Mouse (Mus musculus) CD8-positive naive resting alpha-beta T cell, adult 2 months (primary cell): ENCODE measurements around the gene Cacna1d.

Experiments used
- DNase-seq, 2 experiments: peaks; one replicate each; pipeline ENCODE4 v3.0.0; 2022; ENCODE audit warnings: low read depth in 2 of 2, low spot score in 2 of 2

Gene Cacna1d

DNA sequence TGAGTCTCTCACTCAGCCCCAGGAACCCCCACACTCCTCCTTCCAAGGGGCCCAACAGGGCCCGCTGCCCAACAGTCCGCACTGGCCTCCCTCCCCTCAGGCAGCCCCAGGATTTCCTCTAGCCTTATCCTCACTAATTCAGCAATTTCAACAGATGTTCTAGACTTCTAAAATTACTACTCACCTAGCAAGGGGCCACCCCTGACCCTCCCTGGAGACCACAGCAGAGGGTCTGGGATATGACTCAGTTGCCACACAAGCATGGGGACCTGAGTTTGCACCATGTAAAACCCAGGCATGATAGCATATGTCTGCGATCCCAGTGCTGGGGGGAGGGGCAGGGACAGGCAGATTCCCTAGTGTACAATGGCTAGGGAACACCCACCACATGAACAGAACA lies 151.1 kb downstream of the Cacna1d start:
- DNase-seq, result no peak

DNA sequence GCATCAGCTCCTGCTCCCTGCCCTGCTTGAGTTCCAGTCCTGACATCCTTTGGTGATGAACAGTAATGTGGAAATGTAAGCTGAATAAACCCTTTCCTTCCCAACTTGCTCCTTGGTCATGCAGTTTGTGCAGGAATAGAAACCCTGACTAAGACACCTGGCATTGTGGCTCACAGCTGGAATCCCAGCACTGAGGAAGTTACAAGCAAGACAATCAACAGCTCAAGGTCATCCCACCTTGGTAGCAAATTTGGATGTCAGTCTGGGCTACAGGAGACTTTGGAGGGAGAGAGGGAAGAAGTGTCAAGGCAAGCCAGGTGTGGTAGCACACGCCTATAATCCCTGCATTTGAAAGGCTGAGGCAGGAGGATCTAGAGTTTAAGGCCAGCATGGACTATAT lies 159.4 kb downstream of the Cacna1d start:
- DNase-seq, result no peak

DNA sequence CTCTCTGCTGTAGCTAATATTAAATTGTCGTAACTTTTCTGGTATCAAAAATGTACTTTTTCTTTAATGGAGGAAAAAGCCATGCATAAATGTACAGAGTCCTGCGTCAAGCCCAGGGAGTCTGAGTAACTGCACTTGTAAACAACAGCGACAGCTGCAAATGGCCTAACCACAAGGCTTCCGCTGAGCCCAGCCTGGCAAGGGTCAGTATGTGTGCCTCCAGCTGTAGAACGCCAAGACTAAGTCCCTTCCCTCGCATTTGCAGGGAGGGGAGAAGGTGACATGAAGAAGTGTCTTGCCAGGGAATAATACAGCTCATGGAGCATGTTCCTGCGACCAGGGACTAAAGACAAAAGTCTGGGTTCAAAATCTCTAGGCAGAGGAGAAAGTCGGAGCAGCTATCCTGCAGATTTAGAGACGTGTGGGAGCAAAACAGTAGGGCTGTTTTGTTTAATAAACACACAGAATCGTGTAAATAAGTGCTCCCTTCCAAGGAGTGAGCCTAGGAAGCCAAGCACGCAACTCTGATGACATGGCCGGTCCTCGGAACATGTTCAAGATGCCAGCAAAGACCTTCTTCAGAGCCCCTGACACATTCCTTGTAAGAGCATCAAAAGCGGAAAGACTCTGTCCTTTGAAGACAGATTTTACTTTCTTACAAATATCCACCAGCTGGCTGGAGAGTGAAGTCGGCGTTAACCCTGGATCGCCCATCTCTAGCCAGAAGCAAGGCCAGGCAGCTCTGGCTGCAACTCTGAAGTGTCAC lies 160.7 kb downstream of the Cacna1d start:
- no peak for DNase-seq

DNA sequence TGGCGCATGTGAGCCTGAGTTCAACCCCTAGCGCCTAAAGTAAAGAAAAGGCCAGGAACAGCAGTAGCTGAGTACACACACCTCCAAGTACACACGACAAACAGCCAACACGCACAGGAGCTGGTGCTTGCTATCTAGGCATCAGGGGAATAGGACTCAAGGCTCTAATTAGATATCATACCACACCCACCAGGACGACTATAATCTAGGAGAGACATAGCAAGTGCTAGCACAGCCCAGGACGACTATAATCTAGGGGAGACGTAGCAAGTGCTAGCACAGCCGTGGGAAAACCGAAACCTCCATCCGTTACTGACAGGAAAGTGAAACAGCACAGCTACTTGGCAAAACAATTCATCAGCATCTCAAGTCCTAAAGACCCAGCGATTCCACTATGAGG lies 162.1 kb downstream of the Cacna1d start:
- DNase-seq, result no peak

DNA sequence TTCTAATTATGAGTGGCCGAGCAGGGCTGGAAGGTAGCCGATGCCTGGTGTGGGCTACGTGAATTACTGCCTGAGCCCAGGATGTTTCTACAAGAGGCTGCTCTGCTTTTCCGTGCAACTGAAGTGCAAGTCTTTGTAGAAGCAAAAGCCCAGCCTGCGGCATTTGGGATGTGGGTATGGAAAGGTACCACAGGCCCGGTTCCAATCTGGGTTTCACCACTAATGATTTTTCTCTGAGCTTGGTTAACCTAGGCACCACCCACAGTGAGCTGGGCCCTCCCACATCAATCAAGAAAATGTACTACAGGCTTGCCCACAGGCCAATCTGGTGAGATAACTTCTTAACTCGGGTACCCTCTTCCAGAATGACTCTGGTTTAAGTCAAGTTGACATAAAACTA lies 163.8 kb downstream of the Cacna1d start:
- no peak for DNase-seq

DNA sequence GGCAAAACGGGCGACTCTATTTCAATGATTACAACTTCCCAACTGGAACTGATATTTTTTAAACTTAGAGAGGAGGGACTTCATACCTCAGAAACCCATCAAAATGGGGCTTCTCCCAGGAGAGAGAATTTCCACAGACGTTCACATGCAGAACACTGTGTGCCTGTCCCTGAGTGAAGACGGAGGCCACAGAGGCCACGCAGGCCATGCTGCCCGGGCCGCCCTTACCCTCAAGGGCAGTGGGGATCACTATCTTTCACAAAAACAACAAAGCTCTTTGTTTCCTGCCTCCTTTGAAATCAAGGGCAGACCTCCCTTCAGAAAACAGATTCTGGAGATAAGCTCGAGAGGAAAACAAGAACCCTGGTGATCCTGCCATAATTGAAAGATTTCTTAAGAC lies 164.2 kb downstream of the Cacna1d start:
- no peak for DNase-seq

DNA sequence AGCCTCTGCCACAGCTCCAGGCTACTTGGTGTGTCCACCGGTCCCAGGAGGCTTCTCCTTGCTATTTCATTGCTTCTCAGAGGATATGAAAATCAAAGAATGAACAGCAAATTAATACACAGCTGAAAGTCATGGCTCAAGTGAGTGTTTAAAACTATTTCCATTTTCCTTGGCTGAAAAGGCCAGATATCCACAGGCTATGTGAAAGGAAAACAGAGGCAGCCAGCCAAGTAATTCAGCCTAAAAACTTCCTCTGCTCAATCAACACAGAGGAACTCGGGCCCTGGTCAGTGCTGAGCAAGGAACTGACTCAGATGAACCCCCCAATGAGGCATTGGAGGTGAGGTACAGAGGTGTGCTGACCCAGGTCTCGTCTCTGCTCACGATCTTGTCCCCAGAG lies 165.0 kb downstream of the Cacna1d start:
- DNase-seq, result no peak

DNA sequence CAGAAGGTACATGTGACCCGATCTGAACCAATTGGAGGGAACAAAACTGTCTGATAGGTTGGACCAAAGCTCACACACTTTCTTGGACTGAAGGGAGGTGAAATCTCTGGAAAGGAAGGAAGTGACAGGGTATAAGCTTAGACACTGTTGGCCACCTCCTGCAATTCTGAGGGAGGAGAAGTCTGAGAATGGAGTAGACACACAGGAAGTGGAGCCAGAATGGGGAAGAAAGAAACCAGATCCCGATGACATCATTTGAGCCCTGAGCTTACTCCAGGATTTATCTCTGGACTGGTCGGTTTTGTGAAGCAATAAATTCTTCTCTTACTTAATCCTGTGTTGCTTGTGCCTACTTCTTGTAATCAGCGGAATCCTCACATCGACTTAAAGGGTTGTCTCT lies 166.3 kb downstream of the Cacna1d start:
- DNase-seq, result no peak

DNA sequence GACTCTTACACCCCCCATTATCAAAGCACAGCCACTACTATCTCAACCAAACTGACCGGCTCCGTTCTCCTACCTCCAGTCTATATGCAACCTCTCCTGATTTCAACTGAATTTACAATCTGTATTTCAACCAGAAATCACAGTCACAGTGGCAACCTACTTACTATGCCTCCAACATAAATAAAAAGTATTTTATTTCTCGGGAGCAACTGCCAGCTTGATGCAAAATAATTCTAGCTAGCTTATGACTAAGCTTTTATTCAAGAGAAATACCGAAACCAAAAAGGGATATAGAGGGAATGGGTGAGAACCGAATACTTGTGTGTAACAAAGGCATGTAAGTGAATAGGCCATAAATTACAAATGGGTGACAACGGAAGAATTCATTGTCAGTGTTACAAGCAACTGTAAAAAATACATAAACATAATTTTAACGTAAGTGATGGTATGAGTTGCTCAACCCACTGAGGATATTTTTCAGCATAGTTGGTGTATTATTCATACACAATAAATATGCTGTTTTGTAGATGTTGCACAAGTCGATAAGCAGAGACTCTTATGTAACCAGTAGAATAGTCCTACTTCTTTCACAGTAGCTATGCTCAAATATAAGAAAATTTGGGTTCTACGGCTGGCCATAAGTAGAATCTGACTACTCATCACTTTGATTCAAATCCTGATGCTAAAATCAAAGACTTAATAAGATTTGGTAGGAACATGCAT lies 172.4 kb downstream of the Cacna1d start:
- no peak for DNase-seq

DNA sequence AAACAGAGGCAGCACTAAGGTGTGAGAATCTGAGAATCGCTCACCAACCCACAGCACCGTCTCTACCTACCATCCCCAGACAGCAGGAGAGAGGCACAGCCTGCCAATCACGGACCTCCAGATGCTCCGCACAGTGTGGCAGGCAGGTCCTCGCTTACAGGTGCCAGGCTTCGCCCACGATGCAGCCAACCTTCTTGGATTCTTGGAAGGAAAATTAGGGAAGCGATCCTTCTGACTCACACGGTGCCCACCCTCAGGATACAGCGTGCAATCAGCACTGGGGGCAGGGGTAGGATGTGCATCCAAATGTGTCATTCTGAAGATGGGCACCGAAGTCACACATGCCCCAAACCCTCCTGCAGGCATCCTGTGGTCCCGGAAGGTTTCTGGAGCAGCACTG lies 173.0 kb downstream of the Cacna1d start:
- DNase-seq, result no peak

DNA sequence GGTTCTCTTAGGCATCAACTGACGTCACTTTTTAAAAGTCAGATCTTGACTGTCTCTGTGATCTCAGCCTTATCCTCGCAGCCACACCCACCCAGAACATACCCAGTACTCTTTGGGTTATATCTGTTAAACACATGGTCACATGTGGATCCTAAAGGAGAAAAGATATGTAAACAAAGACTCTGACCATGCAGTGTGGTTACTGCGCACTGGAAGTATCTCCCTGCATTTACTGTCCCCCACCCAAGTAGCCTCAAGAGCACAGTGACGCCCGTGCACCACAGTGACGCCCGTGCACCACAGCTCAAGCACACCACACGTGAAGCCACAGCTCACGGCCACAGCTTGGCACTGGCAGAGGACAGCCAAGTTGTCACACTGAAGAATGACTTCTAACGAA lies 173.6 kb downstream of the Cacna1d start:
- DNase-seq, result no peak

DNA sequence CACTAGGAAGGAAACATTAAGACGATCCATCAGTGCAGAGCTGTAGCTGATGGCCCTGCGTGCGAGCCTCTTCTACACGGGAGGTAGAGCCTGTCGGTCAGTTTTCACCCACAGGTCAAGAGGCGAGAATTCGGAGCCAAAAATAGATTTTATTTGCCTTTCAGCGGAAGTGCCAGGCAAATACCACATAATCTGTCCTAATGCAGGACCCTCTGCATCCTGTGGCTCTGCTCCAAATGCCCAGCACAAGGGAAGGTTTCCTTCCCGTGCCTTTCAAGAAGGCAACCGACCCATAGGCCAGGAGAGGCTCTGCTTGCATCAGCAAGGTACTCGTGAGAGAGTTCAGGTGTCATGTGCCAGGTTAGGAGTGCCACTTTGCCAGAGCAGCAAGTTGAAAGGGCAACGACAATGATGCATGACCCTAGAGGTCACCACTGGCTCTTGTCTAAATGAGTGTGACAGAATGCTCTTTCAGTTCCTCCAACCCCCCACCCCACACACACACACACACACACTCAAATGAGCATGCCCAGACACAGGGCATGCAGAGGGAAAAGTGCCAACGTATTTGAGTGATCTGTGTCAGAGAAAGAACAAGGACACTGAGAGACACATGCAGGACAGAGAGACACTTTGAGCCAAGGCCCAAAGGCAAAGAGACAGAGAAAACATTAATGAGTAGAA lies 179.9 kb downstream of the Cacna1d start:
- DNase-seq, result no peak

DNA sequence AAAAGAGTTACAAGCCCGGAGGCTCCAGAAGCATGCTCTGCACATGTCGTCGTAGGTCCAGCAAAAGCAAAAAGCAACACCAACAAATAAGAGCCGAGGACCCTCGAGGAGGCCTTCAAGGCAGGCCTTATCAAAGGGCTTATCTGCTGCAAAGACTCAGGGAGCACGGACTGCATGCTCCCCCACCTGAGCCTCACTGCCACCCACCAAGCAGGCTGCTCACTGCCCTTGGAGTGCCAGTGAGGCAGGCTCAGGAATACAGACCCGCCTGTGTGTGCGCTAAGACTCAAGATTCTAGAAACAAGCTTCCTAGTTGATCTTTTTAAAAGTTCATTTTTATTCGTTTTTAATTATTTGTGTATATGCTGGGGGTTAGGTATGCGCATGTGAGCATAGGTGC lies 181.0 kb downstream of the Cacna1d start:
- no peak for DNase-seq

DNA sequence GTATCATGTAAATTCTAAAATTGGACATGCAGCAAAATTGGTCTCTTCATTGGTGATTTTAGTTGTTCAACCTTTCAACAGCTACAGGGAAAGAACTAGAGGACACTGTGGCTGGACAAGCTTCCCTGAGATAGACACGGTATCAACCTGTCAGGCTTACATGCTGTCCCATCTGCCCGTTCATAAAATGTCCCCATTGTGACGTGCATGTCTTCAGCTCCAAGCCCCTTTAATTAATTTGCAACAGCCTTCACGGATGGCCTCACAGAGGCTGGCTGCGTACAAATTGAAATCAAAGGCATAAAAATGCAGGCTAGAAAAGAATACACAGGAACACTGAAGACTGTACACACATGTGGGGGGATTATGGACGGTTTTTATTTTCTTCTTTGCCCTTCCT lies 185.0 kb downstream of the Cacna1d start:
- no peak for DNase-seq

DNA sequence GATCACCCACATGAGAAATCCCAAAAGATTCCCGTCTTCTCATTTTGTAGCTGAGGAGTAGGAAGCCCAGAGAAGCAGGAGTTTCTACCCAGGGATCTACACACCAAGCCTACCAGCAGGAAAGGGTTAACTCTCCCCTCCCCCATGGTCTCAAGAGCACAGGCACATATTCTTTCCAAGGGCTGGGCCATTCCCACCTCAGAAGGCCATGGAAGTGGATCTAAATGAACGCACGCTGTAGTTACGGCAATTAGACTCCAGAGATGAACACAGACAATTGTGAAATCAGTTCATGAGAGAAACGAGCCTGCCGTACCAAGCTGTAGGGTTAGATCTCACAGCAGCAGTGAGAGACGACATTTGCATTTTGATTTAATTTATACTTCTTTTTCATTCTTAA lies 191.3 kb downstream of the Cacna1d start:
- no peak for DNase-seq

DNA sequence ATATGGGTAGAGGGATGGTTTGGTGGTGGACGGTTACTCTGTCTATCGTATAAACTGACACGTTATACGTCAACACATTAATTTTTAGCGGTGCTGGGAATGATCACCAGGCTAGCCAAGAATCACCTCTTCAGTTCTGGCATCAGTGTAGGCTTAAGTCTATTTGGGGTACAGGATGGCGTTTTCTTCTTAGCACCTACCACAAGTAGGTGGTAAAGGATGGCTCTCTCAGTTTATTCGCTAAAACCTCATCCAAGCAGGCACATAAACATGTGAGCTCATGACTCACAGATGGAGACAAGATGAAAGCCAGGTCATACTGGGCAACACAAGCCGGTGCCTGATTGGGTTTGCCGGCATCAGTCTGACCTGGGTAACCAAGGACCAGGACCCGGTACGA lies 193.8 kb downstream of the Cacna1d start:
- DNase-seq, result no peak

DNA sequence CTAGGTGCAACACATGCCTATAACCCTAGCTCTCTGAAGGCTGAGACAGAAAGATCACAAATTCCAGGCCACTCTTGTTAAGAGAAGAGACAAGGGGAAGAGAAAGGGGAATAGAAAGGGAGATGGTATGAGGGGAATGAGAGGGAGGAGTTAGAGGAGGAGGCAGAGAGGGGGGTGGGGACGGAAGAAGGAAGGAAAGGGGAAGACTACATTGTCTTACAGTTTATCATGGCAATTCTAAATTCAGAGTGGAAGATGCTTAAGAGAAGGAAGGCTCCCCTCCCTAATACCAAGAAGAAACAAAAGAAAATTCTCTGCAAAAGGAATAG lies 199.2 kb downstream of the Cacna1d start:
- DNase-seq, result no peak

DNA sequence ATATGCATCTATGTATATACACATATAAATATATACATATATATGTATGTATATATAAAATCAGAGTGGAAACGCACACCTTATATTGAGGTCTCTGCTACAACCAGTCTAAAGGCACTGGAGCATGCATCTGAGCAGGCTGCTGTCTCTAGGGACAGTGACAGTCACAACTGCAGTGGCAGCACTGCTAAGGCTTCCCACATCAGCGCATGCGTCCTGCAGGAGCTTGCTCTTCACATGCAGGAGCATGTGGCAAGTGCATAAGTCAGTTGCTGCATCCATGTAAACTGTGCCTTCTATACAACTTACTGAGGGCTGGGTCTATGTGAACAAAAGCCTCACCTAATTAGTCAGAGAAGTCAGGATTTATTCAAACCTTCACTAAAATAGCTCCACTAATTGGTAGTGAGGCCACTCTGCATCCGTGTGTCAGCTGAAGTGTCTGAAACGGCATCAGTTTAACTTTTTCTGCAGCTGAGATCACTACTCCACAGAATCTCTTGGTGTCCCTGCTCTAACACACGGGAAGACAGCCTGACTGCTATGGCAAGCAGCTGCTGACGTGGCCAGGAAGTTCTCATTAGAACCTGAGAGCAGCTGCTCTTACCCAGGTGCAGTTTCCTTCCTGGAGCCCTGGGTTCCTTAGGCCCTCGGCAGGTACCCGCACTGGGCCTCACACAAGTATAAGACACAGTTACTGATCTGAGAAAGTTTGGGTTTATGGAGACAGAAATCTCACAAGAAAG lies 199.7 kb downstream of the Cacna1d start:
- no peak for DNase-seq

DNA sequence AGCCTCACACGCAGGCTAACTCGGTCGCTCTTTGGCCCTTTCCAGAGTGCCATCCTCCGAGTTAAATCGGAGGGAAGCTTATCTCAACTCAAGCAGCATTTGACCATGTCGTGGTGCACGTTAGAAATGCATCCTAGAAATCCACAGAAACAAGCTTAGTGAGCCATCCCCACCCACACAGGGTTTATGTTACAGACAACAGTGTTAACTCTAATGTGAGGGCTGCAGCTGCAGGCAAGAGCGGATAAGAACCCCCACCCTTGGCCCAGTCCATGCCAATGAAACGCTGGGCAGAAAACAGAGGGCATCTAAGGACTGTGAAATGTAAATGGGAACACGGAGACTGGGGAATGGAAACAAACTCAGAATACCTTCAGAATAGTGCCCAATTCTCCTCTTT lies 206.8 kb downstream of the Cacna1d start:
- no peak for DNase-seq

DNA sequence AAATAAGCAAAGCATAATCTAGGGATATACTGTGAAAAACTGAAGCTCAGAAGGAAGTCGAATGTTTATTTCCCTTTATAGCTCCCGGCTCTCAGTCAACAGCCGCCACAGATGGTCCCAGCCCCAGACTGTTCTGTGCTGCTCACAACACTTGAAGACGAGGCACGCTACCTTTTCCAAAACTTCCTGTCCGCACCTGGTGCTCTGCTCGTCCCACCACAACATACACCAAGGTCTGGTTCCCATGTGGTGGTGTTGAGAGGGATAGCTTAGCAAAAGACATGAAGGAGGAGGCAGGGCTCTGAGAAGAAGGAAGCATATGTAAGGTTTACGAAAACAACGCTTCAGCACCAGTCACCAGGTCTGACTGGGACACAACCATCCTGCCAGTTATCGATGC lies 207.2 kb downstream of the Cacna1d start:
- DNase-seq, result no peak

DNA sequence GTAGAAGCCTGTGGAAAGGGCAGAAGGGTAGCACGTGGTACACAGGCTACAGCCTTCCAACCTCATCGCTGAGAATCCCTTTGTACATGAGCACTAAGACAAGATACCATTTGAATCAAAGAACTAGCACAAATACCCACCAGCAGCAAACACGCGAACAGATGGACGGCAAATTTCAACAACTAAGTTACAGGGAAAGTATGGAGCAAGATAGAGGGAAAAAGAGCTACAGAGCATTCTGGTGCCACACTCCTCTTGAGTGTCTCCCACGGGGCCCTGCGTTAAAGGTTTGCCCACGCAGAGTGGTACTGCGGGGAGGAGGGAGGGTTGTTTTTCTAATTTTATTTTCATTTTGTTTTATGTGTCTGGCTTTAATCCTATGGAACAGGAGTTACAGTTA lies 215.7 kb downstream of the Cacna1d start:
- DNase-seq, result no peak

DNA sequence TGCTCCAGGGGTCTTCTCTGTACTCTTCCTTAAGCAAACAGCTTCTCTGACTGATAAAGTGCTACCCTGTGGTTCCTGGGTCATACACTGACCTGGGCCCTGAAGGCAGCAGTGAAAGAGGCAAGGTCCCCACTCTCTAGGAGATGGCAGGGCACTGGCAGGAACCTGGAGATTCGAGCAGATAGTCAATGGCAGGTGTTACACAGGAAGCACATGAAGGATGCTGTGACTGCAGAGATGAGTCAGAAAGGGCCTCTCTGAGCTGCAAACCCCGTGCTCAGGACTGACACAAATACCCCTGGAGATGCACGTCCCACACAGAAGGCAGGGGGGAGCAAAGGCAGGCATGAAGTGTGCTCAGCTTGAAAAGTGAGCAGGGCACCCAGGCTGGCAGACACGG lies 218.3 kb downstream of the Cacna1d start:
- no peak for DNase-seq
